Mouse (Mus musculus): ENCODE measurements around the gene Zfp217.

DNA sequence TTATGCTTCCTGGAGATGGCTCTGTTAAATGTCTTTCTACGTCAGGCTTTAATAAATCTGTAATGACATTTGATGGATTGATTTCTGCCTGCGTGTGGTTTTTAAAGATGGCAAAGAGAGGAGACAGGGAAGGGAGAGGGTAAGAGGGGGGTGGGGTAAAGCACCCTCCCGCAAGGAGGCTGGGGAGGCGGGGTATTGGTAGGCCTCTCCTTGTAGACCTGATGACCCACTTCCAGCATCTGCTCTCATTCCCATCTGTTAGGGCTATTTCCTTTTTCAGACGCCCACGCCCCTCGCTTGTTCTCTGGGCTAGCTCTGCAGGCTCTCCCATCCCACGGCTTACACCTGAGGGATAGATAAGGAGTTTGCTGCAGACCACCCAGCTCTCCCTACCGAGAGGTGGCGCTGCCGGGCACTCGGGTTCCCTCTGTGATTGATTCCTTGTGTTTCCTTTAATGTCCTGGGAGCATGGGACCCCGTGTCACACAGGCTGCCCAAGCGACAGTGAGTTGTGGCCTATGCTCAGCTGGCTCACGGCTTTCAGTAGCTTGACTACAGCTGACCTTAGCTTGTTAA, 69.4 kb downstream of the Zfp217 start:
- TF ChIP-seq TCF3 (IDR thresholded peaks at IDR 0.05; ENCODE audit: insufficient read length, low read depth), result no peak
- no peak for TF ChIP-seq POLR2A (IDR thresholded peaks at IDR 0.05; ENCODE audit: insufficient read length, low read depth)
- TF ChIP-seq MAX (IDR thresholded peaks at IDR 0.05; ENCODE audit: low read depth), result no peak
- TF ChIP-seq USF1 (IDR thresholded peaks at IDR 0.05; ENCODE audit: low read depth), result no peak
- no peak for TF ChIP-seq E2F4 (IDR thresholded peaks at IDR 0.05; ENCODE audit: insufficient read depth)
- TF ChIP-seq CEBPB (IDR thresholded peaks at IDR 0.05; ENCODE audit: insufficient read depth, poor library complexity, severe bottlenecking), result no peak
- TF ChIP-seq MYOD1 (IDR thresholded peaks at IDR 0.05; ENCODE audit: control insufficient read depth in 1 of 3, insufficient read length in 2 of 3, low read depth in 2 of 3), result no peak
- TF ChIP-seq TCF12 (IDR thresholded peaks at IDR 0.05; ENCODE audit: insufficient read depth, poor library complexity, severe bottlenecking), result no peak
- TF ChIP-seq POLR2AphosphoS2 (IDR thresholded peaks at IDR 0.05; ENCODE audit: insufficient read length, low read depth), result no peak
